Mouse (Mus musculus) ES-Bruce4 (cell line): ENCODE measurements at regions not wholly inside any gene's neighbourhood (a gene's known extent, or its start where the extent isn't known, plus 50 kb on each side); places are given as distances from the start of the nearest gene placed in this dataset.

Source experiments
- H3K27ac ChIP-seq: 2 replicates; pipeline ENCODE4 v1.5.1; 2012; ENCODE audit warnings: low read length, inconsistent platforms; ENCODE audit not compliant: insufficient read depth
- H3K27me3 ChIP-seq: 2 replicates; pipeline ENCODE4 v1.6.1; 2012; ENCODE audit warnings: mild to moderate bottlenecking, low read length, inconsistent platforms; ENCODE audit not compliant: control insufficient read depth, poor library complexity, insufficient read depth, severe bottlenecking
- H3K36me3 ChIP-seq: 2 replicates; pipeline ENCODE4 v1.6.1; 2012; ENCODE audit warnings: inconsistent platforms, mild to moderate bottlenecking, low read length, moderate library complexity; ENCODE audit not compliant: control insufficient read depth, poor library complexity, insufficient read depth, severe bottlenecking
- H3K4me1 ChIP-seq: one replicate; pipeline ENCODE4 v1.8.1; 2011; ENCODE audit warnings: low read length; ENCODE audit not compliant: control insufficient read depth, insufficient read depth
- H3K4me3 ChIP-seq: 2 replicates; pipeline ENCODE4 v1.5.1; 2011; ENCODE audit warnings: low read depth, mild to moderate bottlenecking, low read length
- H3K9ac ChIP-seq: 2 replicates; pipeline ENCODE4 v1.6.1; 2012; ENCODE audit warnings: low read depth, mild to moderate bottlenecking, inconsistent platforms; ENCODE audit not compliant: poor library complexity, severe bottlenecking
- H3K9me3 ChIP-seq: replicated peaks from 2 replicates; pipeline ENCODE4 v1.6.1; 2012; ENCODE audit warnings: mild to moderate bottlenecking, low read length, inconsistent platforms; ENCODE audit not compliant: control insufficient read depth, poor library complexity, insufficient read depth, severe bottlenecking
- CTCF ChIP-seq: IDR thresholded peaks from one replicate; pipeline ENCODE4 v1.8.1; 2011; ENCODE audit warnings: low read depth, low read length
- EP300 ChIP-seq: IDR thresholded peaks from 2 replicates; pipeline ENCODE4 v1.6.1; 2011; ENCODE audit warnings: low read depth, low read length; ENCODE audit not compliant: insufficient read depth
- POLR2A ChIP-seq: IDR thresholded peaks from one replicate; pipeline ENCODE4 v1.8.1; 2011; ENCODE audit warnings: low read length; ENCODE audit not compliant: insufficient read depth

- TF ChIP-seq CTCF, result peak; percentile 12
- no peak for TF ChIP-seq POLR2A
- no peak for TF ChIP-seq EP300
- no peaks in the 10 kb centered on the region for H3K4me1 ChIP-seq
Measured at GRCm38 (mm10) chr10:43822615-43823014, 78.9 kb downstream of the Qrsl1 start.

GRCm38 (mm10) chr10:43824009-43824408, 77.5 kb downstream of the Qrsl1 start:
- Histone ChIP-seq H3K36me3 (no peaks in the 10 kb centered on the region), H3K9me3 (no peaks in the 10 kb centered on the region), H3K27me3 (no peaks in the 10 kb centered on the region), H3K27ac (no peak overlapping the region), H3K4me3 (no peak overlapping the region), H3K4me1 (no peaks in the 10 kb centered on the region), H3K9ac (no peak overlapping the region)
- no peak for TF ChIP-seq EP300
- TF ChIP-seq POLR2A, result no peak

More at GRCm38 (mm10) chr10:43822615-43823014, 78.9 kb downstream of the Qrsl1 start:
- Histone ChIP-seq H3K4me3 (no peak overlapping the region), H3K27ac (no peak overlapping the region), H3K9ac (no peak overlapping the region), H3K36me3 (no peaks in the 10 kb centered on the region), H3K27me3 (no peaks in the 10 kb centered on the region), H3K9me3 (no peaks in the 10 kb centered on the region)
